Mouse (Mus musculus) thymus, adult 2 months (tissue): ENCODE data around the gene Sapcd1.

Experiments used
- CTCF ChIP-seq: fragments of 200-500 bp; IDR thresholded peaks from 2 replicates; pipeline ENCODE4 v1.5.1; 2012; ENCODE audit warnings: mild to moderate bottlenecking, control low read depth, low read length, moderate library complexity, borderline replicate concordance; ENCODE audit not compliant: control insufficient read depth, poor library complexity, insufficient read depth; ENCODE audit errors: extremely low read depth
- POLR2A ChIP-seq: fragments of 200-500 bp; IDR thresholded peaks from 2 replicates; pipeline ENCODE4 v1.6.1; 2012; ENCODE audit warnings: mild to moderate bottlenecking, low read length, control low read depth, moderate library complexity; ENCODE audit not compliant: control insufficient read depth, poor library complexity, insufficient read depth; ENCODE audit errors: extremely low read depth

DNA sequence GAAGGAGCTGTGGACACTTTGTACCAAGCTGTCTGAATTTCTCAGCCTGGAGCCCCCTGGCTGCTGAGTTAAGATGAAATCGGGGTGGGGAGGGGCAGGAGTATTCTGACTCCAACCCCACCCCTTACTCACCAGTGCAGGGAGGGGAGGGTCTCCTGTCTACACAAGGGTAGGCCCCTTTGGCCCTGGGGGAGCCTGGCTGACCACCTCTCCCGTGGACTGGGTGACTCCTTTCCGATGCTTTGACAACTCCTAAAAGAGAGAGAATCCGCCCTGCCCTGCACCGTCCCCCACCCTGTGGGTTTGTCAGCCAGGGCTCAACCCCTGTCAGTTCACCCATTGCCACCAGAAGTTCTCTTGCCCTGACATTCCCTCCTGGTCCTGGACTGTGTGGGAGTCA lies 1.6 kb downstream of the Sapcd1 start:
- TF ChIP-seq CTCF, result no peak
- TF ChIP-seq POLR2A, result no peak
